Mouse (Mus musculus) stomach, adult 2 months (tissue): ENCODE data around the gene Cd69. TPM values are rescaled to one million over a fixed set of nuclear protein-coding genes. Genes with fewer than 3 reads are reported as not detected.

Experiments
- polyA plus RNA-seq: library from polyadenylated mRNA; depleted of rRNA; stranded (reverse); fragments of >200 nt; gene quantifications from 2 replicates; pipeline ENCODE4 v1.2.3, GENCODE M21; 2012; rRNA removed

Cd69 gene
- not detected in 2 replicates for polyA plus RNA-seq

DNA sequence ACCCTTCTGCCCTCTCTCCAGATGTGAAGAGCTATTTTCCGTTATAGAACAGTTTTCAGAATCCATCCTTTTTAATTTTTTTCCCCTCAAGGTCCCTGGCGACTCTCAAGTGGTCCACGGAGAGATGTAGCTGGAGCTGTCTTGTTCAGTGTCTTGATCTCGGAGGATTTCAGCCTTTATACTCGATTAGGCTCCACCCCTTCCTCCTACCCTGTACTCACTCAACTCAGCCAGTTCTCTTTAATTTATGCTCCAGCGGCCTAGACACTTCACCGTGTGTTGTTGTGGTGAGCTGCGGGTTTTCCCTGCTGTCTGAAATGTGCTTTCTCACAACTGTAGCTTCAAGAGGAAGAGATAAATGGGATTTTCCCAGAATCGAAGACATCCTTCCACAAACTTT, at the start of gene Cd69:
Cd69 (minus strand) TSS at position 217 of the 400 bp plus-strand sequence.

Other genes starting within 250 kb of the Cd69 start
- gene Klrb1f, start 229.5 kb downstream of the Cd69 start, polyA plus RNA-seq = not detected in 2 replicates
- 0.04 TPM in 1 of 2 replicates, not detected in the other for gene Clec2e, start 174.5 kb downstream of the Cd69 start, polyA plus RNA-seq
- gene Clec2d, start 94.8 kb downstream of the Cd69 start, polyA plus RNA-seq = 6.4 and 6.8 TPM in 2 replicates
- not detected in 2 replicates for gene 4922502D21Rik, start 56.4 kb upstream of the Cd69 start, polyA plus RNA-seq
- 0.22 and 0.23 TPM in 2 replicates for gene Clec12a, start 67.3 kb upstream of the Cd69 start, polyA plus RNA-seq
- not detected in 2 replicates for gene Clec12b, start 110.4 kb upstream of the Cd69 start, polyA plus RNA-seq
- not detected in 2 replicates for gene Clec1b, start 121.9 kb upstream of the Cd69 start, polyA plus RNA-seq
- 0.10 and 0.28 TPM in 2 replicates for gene Clec9a, start 133.4 kb upstream of the Cd69 start, polyA plus RNA-seq
- 0.15 and 0.60 TPM in 2 replicates for gene Clec1a, start 176.6 kb upstream of the Cd69 start, polyA plus RNA-seq
- gene Olr1, start 231.7 kb upstream of the Cd69 start, polyA plus RNA-seq = not detected in 2 replicates
- gene Tmem52b, start 237.1 kb upstream of the Cd69 start, polyA plus RNA-seq = not detected in 2 replicates